Mouse (Mus musculus): ENCODE results near the gene Ttll3.

The Ttll3 gene

DNA sequence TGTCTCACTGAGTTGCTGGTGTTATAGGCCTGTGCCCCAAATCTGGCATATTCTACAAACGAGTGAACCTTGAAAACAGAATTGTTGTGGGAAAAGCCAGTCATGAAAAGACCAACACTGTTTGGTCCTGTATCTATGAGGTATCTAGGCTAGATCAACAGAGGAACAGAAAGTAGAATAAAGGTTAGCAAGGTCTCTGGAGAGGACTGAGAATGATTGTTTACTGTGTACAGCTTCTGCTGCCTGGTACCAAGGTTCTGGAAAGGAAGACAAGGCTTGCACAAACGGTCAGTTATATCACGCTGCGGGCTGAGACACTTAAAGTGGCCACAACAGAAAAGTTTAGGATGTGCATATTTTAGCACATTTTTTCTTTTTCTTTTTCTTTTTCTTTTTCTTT, 37.6 kb downstream of the Ttll3 start:
- DNase-seq (ENCODE audit: low spot score) = peak; percentile 79

- peak; percentile 86 for DNase-seq (ENCODE audit: low spot score)
Observed at GRCm38 (mm10) chr6:113427397-113427796, 38.3 kb downstream of the Ttll3 start.

- peak; percentile 38 for DNase-seq (ENCODE audit: low spot score)
Observed at GRCm38 (mm10) chr6:113428006-113428405, 38.9 kb downstream of the Ttll3 start.

GRCm38 (mm10) chr6:113429965-113430364, 40.9 kb downstream of the Ttll3 start:
- DNase-seq (ENCODE audit: low spot score) = peak; percentile 28

- peak; percentile 44 for DNase-seq (ENCODE audit: low spot score)
Observed at GRCm38 (mm10) chr6:113430846-113431245, 41.8 kb downstream of the Ttll3 start.

- no peak for DNase-seq (ENCODE audit: low spot score)
Observed at GRCm38 (mm10) chr6:113431801-113432200, 42.7 kb downstream of the Ttll3 start.

GRCm38 (mm10) chr6:113433661-113434060, 44.6 kb downstream of the Ttll3 start:
- peak; percentile 80 for DNase-seq (ENCODE audit: low spot score)

- DNase-seq (ENCODE audit: low spot score) = peak; percentile 80
Observed at GRCm38 (mm10) chr6:113434691-113435090, 45.6 kb downstream of the Ttll3 start.

DNA sequence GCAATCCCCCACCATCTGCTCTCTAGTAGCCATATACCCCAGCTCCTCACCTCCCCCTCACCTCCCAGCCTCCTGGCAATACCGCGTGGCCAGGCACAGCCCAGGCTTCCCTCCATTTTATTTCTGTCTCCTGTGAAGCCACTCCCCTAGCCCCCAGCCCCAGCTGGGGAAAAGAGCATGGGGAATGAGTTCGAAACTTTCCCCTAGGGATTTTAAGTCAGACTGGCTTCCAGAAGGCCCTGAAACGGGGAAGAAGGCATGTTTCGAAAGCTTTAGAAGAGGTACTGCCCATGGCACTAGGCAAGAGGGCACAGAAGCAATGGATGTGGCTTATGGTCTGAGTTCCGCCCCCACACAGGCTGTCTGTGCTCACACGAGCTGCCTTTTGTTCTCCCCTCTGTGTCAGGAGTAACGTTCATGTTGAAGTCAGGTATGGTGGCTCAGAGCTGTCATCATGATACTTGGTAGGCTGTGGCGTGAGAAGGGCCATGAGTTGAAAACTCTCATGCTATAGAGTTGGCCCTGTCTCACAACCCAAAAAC, 46.7 kb downstream of the Ttll3 start, which contains the start of gene Cidec:
TSS of gene Cidec (minus strand) at position 97 of the 542 bp plus-strand sequence.
- DNase-seq (ENCODE audit: low spot score) = peak; percentile 96

- DNase-seq (ENCODE audit: low spot score) = no peak
Observed at GRCm38 (mm10) chr6:113437135-113437534, 48.1 kb downstream of the Ttll3 start.

DNA sequence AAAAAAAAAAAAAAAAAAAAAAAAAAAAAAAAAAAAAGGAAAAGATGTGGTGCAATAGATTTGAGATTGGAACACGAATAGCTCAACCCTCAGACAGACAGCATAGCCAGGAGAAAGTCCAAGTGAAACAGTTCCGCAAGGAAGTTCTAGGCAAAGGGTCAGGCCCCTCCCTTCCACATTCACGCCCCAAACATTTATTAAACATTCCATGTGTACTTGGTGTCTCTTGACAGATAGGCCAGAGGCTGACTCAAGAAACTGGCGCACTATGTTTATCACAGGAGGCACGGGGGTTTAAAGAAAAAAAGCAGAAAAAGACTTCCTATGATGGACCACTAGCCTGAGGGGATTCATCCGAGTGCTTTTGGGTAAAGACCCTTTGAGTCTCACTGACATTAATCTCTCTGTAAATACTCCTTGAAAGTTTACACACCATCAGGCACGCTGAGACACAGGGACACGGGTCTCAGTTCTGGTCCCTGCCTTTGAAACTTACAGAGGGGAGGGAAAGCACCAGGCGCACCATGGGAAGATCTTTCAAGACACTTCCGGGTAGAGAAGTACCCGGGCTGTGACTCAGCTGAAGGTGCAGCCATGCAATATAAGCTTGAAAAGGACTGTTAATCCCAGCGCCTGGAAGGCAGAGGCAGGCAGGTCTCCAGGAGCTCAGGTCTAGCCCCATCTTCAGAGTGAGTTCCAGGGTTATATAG, 49.8 kb downstream of the Ttll3 start:
- peak; percentile 96 for DNase-seq (ENCODE audit: low spot score)

DNA sequence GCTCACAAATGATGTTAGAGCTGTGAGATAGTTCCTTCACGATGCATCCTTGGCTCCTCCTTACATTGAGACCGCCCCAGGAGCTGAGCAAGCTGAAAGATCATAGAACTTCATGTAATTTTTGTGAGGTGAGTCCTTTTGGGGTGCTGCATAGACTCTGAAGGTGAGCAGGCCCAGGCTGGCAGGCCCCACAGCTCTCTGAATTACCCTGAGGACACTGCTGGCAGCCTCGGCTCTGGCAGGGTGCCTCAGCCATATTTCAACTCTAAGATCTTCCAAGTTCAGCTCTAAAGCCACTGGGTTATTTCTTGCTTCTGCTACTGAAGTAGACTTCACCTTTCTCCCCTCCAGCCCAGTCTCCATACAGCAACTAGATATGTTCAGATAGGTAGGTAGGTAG, 51.6 kb downstream of the Ttll3 start:
- peak; percentile 76 for DNase-seq (ENCODE audit: low spot score)

GRCm38 (mm10) chr6:113441147-113441680, 52.2 kb downstream of the Ttll3 start:
- DNase-seq (ENCODE audit: low spot score) = peak; percentile 96

- DNase-seq (ENCODE audit: low spot score) = no peak
Observed at GRCm38 (mm10) chr6:113442087-113442441, 53.0 kb downstream of the Ttll3 start.

DNA sequence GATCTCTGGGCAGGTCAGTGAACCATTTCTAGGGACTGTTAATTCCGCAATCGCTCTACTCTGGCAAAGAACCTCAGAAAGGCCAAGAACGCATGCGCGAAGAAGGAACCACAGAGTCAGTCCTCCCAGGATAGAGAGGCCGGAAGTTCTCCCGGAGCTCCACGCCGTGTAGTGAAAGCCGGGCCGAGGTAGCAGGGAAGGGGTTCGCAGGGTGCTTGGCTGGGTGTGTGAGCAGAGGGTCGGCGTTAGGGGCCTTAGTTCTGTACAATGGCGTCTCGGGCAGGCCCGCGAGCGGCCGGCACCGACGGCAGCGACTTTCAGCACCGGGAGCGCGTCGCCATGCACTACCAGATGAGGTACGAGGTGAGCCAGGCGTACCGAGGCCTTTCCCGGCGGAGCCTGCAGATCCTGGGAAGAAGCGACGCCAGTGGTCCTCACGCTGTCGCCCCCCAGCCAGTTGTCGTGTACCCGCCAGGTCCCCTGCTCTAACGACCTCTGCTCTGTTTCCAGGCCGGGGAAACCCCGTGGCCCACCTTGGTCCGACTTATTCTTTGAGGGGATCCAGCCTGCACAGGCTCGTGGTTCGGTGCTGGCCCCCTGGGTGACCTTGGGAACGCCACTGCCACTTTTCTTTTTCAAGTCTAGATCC, 53.5 kb downstream of the Ttll3 start, which contains the start of gene Jagn1:
TSS of gene Jagn1 (plus strand) at position 128 of the 649 bp plus-strand sequence.
- DNase-seq (ENCODE audit: low spot score) = peak; percentile 99

DNA sequence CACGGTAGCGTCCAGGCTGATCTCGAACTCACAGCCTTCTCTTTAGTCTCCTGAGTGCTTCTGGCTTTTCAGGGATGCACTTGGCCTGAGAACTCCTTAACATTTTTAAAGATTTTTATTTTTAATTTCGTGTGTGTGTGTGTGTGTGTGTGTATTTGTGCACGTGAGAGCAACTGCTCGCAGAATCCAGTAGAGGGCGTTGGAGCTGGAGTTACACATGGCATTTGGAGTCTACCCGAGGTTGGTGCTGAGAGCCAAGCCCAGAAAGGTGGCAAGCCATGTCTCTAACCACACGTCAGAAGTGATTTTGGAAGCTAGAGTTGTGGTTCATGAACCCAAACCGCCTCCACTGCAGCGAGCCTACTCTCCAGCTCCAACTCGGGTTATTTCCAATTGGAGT, 54.0 kb downstream of the Ttll3 start:
- DNase-seq (ENCODE audit: low spot score) = peak; percentile 61

DNA sequence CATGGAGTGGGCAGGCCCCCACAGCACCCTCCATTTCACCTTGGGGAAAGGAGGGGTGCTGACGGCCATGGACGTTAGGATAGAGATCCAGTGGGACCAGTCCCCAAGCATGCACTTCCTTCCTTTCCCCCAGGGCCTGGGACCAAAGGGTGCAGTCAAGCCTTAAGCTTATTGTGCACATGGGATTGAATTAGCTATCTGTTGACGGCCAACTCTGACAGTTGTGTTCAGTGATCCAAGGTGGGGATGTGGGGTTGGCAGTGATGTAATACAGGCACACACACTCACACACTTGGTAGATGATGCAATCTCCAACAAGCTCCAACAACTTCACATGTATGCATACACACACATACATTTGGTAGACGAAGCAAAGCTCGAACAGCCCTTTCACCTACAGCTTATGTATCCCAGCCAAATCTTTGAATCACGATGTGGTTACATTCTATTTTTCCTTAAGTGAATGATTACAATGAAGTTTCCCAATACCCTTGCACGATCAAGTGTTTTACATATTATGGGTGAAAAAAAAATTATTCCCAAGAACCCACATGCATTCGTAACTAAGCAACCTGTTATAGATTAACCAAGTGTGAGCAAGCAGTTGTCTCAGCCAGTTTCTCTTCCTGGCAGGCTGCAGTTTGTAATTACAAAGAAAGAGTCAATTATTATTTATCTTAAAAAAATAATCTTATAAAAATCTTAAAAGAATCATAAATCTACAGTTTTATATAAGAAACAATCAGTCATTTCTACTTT, 55.3 kb downstream of the Ttll3 start:
- peak; percentile 14 for DNase-seq (ENCODE audit: low spot score)

- DNase-seq (ENCODE audit: low spot score) = no peak
Observed at GRCm38 (mm10) chr6:113447639-113448038, 58.6 kb downstream of the Ttll3 start.

DNA sequence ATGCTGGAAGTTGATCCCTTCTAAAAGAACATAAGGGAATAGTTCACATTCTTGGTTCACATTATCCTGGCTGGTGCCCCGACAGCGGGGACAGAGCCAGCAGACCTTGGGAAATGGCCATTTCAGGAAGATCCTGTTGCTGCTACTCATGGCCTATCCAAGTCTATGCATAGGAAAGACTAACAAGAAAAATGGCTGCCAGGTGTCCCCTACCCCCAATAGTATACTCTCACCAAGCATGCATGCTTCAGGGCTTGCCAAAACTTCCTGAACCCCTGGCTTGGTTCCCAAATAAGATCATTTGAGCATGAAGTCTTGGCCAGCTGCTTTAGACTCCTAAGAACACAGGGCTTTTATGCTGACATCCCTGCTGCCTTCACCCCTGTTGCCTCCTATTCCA, 62.8 kb downstream of the Ttll3 start:
- peak; percentile 82 for DNase-seq (ENCODE audit: low spot score)

DNA sequence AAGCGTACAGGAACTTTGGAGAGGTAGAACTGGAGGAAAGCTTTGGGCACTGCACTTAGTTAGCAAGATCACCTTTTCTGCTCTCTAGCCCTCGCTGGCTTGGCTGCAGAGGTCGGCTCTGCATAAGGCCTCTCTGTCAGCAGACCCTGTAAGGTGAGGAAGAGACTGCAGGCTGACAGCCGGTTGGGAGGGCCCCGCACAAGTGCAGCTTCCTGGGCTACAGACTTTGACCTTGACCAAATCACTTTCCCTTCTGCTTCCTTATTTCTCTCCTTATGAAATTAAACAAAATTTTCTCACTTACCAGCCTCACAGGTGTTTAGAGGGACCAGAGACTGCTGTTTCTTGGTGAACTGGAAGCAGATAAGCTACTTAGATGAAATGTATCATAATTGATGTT, 65.9 kb downstream of the Ttll3 start:
- DNase-seq (ENCODE audit: low spot score) = no peak

DNA sequence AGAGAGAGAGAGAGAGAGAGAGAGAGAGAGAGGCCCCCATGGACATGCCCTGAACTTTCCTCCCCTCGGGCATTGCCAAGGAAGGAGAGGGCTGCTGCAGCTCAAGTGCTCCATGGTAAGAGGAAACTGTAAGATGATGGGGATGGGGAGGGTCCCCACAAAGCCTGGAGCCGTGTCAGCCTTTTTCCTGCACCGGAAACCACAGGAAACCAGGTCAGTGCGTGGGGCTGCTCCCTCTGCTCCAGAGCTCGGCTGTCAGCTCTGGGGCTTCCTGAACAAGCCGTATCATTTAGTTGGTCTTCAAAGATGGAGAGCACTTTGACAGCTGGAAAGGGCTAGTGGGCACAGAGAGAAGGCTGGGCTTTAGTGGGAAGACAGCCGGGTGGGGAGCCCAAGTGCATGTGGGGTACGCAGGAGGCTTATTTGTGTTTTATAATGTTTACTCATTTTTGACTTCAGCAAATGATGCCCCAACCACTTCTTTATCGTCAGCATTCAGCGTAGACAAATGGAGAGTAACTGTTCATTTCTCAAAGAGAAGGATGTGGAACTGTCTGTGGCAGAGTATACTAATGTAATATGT, 69.0 kb downstream of the Ttll3 start, which contains the start of gene Il17re:
TSS of gene Il17re (plus strand) at position 533 of the 583 bp plus-strand sequence.
- DNase-seq (ENCODE audit: low spot score) = no peak

- DNase-seq (ENCODE audit: low spot score) = peak; percentile 51
Observed at GRCm38 (mm10) chr6:113458635-113459034, 69.6 kb downstream of the Ttll3 start.
